Mouse (Mus musculus) gastrocnemius, adult 2 months (tissue): ENCODE results near the gene Ccin. TPM values are rescaled to one million over a fixed set of nuclear protein-coding genes. Genes with fewer than 3 reads are reported as not detected.

ENCODE experiments used
- DNase-seq: peaks from one replicate; pipeline ENCODE4 v3.0.0; 2022
- H3K27ac ChIP-seq: fragments of 200-600 bp; 2 replicates; pipeline ENCODE4 v1.8.1; 2022; ENCODE audit warnings: mild to moderate bottlenecking
- H3K4me3 ChIP-seq: fragments of 200-600 bp; 2 replicates; pipeline ENCODE4 v1.8.1; 2022; ENCODE audit warnings: mild to moderate bottlenecking, moderate library complexity
- CTCF ChIP-seq: fragments of 200-600 bp; IDR thresholded peaks from 2 replicates; pipeline ENCODE4 v1.8.1; 2022; ENCODE audit warnings: antibody characterized with exemption, mild to moderate bottlenecking, moderate library complexity
- intact Hi-C: fragments of 180-260 bp; cut with DNase I; formaldehyde crosslinking; loops from one replicate; pipeline ENCODE4 v1.15.1; 2025
- total RNA-seq, 2 experiments: library from RNA; stranded (reverse); gene quantifications; 2 replicates each; pipeline ENCODE4 v1.2.3; 2021

Ccin gene
- total RNA-seq, 2 experiments from 2014 or later: not detected

- peak; percentile 52 for DNase-seq
- Histone ChIP-seq H3K4me3 (no peak overlapping the region), H3K27ac (peak overlapping the region; percentile 77)
- 0 out of 2 replicates have a peak, but pooled peaks have one; percentile 11 for TF ChIP-seq CTCF
- intact Hi-C loops: no loop called here
Observed at GRCm38 (mm10) chr4:43964951-43965684, 18.2 kb upstream of the Ccin start.

GRCm38 (mm10) chr4:43965856-43966535 is 17.3 kb upstream of the Ccin start:
- Histone ChIP-seq H3K4me3 (no peak overlapping the region), H3K27ac (peak overlapping the region; percentile 77)
- intact Hi-C loops: no loop called here
- peak; percentile 55 for DNase-seq
- no peak for TF ChIP-seq CTCF

- peak overlapping the region; percentile 55 for H3K27ac ChIP-seq
- peak overlapping the region; percentile 30 for H3K4me3 ChIP-seq
- intact Hi-C loops: no loop called here
- no peak for TF ChIP-seq CTCF
- peak; percentile 88 for DNase-seq
Observed at GRCm38 (mm10) chr4:43968650-43969049, 14.6 kb upstream of the Ccin start.

- DNase-seq: no peak
- intact Hi-C loops: no loop called here
- H3K4me3 ChIP-seq: no peak overlapping the region
- TF ChIP-seq CTCF: no peak
- peak overlapping the region; percentile 63 for H3K27ac ChIP-seq
Observed at GRCm38 (mm10) chr4:43969373-43969772, 13.9 kb upstream of the Ccin start.

- DNase-seq: no peak
- intact Hi-C loops: no loop called here
- TF ChIP-seq CTCF: no peak
- H3K27ac ChIP-seq: no peak overlapping the region
- H3K4me3 ChIP-seq: no peak overlapping the region
Observed at GRCm38 (mm10) chr4:43970393-43971330, 12.6 kb upstream of the Ccin start.

- no peak for TF ChIP-seq CTCF
- intact Hi-C loops: no loop called here
- no peak for DNase-seq
- H3K4me3 ChIP-seq: no peak overlapping the region
- H3K27ac ChIP-seq: peak overlapping the region; percentile 62
Observed at GRCm38 (mm10) chr4:43971541-43972136, 11.6 kb upstream of the Ccin start.

- Histone ChIP-seq H3K27ac (peak overlapping the region; percentile 62), H3K4me3 (no peak overlapping the region)
- intact Hi-C loops: no loop called here
- DNase-seq: no peak
- no peak for TF ChIP-seq CTCF
Observed at GRCm38 (mm10) chr4:43972137-43972591, 11.1 kb upstream of the Ccin start.

GRCm38 (mm10) chr4:43973526-43973981 is 9.7 kb upstream of the Ccin start:
- Histone ChIP-seq H3K27ac (peak overlapping the region; percentile 62), H3K4me3 (no peak overlapping the region)
- no peak for TF ChIP-seq CTCF
- intact Hi-C loops: no loop called here
- peak; percentile 79 for DNase-seq

- DNase-seq: no peak
- H3K27ac ChIP-seq: no peak overlapping the region
- H3K4me3 ChIP-seq: no peak overlapping the region
- intact Hi-C loops: no loop called here
- TF ChIP-seq CTCF: no peak
Observed at GRCm38 (mm10) chr4:43974914-43975616, 8.2 kb upstream of the Ccin start.

- no peak for TF ChIP-seq CTCF
- no peak for DNase-seq
- Histone ChIP-seq H3K27ac (peak overlapping the region; percentile 57), H3K4me3 (no peak overlapping the region)
- intact Hi-C loops: no loop called here
Observed at GRCm38 (mm10) chr4:43976223-43976740, 7.0 kb upstream of the Ccin start.
